Mouse (Mus musculus) common myeloid progenitor, adult 5-6 weeks (primary cell): ENCODE measurements around the gene Cdh5. TPM values are rescaled to one million over a fixed set of nuclear protein-coding genes. Genes with fewer than 3 reads are reported as not detected.
A peak's percentile ranks its signal among the peaks of the same experiment; 100 is the strongest.
"Not testable (repeated sequence)": the region's sequence is repeated elsewhere in the genome, so short reads cannot be mapped to it uniquely, and the experiment has no call there.

ENCODE experiments used
- ATAC-seq: replicated peaks from 2 replicates; pipeline ENCODE4 v1.8.0; 2016; ENCODE audit warnings: low read depth, mild to moderate bottlenecking, moderate TSS enrichment, inconsistent platforms; ENCODE audit not compliant: poor library complexity, severe bottlenecking
- total RNA-seq: library from RNA; stranded (forward); fragments of 200-1000, 187-1606 nt; gene quantifications from 2 replicates; pipeline ENCODE4 v1.2.3, GENCODE M21; 2017

The Cdh5 gene
- total RNA-seq: not detected in 2 replicates

DNA sequence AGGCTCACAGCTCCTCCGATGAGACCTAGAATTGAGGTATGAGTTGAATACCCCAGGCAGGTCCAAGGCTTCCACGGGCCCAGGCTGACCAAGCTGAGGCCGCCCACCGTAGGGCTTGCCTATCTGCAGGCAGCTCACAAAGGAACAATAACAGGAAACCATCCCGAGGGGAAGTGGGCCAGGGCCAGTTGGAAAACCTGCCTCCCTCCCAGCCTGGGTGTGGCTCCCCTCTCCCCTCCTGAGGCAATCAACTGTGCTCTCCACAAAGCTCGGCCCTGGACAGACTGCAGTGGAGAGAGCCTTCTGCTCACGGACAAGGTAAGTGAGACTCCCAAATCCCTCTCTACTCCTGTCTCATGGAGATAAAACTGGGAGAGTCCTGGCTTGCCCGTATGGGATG, at the start of gene Cdh5:
Cdh5 (plus strand) TSS at position 211 of the 400 bp plus-strand sequence.
- no peak for ATAC-seq

DNA sequence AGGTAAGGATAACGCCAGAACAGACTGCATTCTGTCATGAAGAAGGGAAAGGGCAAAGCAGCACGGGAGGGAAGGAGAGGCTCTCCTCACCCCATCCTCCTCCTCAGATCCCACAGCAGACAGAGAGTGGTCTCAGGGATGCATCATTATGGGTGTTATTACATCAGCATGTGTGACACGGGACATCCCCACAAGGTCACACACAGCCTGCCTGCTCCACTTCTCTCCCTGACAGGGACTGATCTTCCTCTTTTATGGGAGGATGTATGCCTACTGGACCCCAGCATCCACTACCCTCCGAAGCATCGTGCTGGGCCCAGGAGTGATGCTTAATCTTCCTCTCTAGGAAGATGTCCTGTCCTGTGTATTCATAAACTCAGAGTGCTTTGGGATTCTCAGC, 41.5 kb upstream of the Cdh5 start:
- ATAC-seq: no peak

DNA sequence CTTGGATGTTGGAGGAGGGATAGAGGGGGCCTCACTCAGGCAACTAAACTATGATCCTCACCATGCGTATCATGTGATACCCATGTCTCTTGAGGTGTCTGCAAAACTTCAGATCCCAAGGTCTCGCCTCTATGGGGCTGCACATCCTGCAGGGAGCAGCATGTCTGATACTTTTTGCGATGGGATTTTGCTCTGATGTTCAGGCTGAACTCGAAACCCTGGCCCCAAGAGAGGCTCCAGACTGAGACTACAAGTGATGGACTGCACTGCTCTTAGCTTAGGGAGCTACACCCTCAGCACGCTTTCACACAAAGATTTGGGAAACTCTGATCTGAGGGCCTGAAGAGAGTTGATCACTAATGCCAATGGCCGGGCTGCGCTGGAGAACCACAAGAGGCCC, 41.0 kb upstream of the Cdh5 start:
- no peak for ATAC-seq

DNA sequence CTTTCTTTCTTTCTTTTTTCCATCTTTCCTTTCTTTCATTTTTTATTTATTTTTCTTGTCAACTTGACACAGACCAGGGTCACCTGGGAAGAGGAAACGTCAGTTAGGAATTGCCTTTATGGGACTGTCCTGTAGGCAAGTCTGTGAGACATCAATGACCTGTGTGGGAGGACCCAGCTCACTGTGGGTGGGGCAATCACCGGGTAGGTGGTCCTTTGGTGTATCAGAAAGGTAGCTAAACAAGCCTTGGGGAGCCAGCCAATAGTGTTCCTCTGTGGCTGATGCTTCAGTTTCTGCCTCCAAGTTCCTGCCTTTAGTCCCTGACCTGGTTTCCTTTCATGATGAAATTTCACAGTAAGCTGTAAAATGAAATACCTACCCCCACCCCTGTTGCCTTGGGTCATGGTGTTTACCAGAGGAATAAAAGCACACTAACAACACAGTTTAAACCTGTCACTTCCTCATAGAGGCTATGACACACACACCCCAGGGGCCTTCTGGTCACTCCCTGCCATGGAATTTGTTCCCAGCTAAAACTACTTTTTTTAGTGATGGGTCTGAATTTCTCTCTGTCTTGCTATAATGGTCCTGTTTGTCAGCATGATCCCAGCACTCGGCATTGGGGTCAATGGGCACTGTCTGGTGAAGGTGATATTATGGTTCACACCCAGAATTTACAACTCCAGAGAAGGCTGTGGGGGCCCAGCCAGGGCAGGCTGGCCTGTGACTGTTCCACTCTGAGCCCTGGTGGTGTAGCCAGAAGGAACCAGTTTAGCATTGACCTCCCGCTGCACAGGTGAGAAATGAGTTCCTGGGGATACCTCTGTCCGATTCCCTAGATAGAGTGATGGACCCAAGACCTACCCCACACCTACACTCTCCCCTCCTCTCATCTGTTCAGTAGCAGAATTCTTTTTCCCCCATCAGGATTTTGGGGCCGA, 40.1 kb upstream of the Cdh5 start:
- ATAC-seq: no peak

DNA sequence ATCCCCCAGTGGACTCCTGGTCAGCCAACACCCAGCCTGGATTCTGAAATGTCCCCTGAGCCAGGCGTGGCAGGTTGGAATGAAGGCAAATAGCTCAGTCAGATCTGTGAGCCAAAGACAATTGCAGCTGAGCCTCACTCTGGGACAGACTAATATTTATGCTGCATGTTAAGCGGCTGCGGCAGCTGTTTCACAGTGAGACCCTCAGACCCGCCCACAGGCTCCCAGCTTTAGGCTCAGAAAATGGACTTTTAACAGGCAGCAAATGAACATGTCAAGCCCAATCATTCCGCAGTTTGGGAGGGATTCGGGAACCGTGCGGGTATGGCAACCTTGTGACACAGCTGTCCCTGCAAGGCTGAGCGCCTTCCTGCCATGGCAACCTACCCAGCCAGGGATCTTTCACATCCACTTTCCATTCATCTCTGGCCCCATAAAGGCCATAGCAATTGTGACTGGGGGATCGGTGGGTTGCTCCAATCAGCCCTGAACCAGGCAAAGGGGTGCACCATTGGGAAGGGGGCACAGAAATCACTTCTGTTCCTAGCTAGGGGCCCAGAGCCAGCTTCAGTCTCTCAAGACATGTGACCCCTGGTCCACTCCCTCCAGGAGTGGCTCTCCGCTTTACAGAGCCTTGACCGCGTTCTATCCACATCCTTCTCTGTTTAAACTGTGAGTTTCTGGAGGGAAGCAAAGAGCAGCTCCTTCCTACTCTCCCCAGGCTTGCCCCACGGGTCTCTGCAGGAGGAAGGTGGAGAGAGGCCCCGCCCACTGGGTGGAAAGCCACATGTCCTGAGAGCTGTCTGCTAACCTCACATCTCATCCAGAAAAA, 39.2 kb upstream of the Cdh5 start:
- no peak for ATAC-seq

DNA sequence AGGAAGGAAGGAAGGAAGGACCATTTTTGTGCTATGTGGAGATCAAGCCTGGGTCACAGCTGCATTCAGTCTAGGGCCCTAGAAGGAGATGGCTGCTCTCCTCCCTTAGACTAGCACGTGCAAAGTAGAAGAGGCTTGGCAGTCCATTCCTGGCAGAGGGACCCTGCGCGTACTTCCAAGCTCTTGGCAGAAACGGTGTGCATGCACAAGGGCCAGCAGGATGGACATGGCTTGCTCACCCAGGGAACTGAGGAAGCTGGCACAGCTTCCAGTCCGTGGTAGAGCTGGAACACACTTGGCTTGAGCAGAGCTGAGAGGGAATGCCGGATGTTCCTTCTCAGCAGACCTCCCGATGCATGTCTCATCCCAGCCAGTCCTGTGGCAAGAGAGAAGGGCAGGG, 36.2 kb upstream of the Cdh5 start:
- no peak for ATAC-seq

DNA sequence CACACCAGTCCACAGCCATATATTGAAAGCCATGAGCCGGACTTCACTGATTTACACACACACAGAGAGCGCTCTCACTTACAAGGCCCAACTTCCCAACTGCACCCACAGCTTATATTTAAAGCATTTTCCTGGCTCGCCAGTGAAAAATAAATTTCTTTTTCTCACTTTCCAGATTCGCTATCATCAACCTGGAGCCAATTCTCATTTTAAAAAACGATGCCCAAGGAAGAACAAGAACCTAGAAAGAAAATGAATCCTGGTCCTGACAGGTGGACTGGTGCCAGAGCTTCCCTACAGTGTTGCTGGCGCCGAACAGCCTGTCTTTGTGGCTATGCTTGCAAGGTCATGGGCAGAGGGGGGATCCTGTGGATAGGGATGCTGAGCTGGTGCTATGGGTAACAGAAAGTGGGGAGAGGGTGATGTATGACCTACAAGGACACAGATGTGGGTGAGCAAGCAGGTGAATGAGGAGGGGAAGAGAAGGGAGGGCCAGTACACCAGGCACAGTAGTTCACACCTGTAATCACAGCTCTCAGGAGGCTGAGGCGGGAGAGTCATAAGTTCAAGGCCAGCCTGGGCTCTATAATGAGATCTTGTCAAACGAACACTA, 35.4 kb upstream of the Cdh5 start:
- ATAC-seq: no peak

DNA sequence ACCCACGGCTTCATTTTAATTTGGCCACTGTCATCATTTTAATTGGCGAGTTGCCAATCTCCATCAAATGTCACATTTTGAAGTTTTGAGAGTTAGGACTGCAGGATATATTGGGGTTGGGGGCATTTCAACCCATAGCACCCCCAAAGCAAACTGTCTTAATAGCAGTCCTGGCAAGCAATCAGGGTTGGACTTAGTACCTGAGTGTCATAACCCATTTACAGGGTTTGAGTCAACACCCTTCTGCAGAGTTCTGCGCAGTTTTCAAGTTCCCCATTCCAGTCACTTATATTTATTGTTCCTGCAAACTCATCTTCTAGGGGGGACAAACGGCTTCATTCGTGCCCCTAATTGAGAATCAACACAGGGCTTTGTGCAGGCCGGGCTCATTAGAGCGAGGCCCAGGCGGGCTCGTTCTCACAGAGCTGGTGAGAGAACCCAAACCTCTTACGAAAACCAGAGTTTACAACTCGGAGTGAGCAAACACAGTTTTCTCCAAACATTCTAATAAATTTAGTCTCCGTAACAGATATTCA, 34.0 kb upstream of the Cdh5 start:
- ATAC-seq: no peak

DNA sequence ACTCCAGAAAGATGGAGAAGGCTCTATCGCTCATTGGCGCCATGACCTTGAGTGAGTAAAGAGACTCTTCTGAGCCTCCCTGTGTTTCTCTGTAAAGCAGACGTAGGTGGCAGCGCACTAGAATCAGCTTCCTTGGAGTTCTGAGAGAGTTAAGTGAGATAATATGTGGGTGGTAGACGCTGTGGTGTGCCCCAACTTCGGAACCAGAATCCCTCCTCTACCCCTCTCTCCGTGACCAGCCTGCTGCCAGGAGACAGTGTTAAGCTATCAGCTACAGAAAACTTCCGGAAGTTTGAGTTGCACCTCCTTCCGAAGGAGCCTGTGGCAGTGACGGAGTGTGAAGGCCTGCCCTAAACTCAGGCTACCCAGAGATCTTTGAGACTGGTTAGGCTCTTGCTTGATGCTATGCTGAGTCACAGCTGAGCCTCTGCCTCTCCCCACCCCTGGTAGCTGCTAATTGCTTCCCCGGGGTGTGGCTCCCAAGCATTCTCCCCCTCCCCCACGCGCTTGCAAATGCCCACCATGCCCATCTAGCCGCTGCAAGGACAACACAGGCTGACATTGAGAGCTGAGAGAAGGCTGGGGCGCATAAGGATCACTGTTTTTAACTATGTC, 32.9 kb upstream of the Cdh5 start:
- ATAC-seq: no peak

DNA sequence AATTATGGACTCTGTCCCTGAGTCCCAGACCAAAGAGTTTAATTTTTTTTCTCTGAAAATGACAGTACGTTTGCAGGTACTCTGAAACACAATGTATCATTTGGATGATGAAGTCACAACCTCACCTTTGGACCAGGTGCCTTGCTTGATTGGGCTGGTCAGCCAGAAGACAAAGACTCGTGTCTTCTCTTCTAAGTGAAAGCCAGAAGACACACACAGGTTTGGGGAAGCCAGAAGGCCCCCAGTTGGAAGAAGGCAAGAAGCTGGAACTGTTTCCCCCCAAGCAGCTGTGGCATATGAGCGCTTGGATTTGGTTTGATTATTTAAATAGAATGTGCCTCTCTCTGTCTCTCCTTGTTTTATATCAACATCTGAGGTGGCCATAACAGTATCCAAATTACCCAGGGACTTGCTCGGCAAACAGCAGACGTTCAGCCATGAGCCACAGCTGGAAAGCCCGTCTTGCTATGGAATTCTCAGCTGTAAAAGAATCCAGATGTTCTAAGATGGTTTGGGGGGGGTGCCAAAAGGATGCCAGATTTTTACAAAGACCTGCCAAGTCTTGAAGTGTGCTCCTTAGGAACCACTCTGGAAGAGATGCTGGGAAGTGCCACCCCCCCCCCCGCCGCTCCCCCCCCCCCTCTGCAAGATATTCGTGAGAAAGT, 31.1 kb upstream of the Cdh5 start:
- not testable (repeated sequence) for ATAC-seq

DNA sequence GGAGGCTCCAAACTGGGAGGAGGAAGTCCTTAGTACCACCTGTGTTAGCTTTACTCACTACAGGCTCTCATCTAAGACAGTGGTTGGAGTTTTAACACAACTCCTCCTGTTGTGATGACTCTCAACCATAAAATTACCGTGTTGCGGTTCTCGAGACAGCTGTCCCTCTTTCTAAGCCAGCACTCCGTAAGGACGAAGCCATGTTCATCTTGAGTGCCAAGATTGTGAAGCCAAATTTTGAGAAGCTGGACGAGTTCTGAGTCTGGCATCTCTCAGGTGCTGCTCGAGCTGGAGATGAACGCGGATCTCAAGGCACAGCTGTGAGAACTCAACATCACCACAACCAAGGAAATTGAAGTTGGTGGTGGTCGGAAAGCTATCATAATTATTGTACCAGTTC, 30.5 kb upstream of the Cdh5 start:
- ATAC-seq: no peak

DNA sequence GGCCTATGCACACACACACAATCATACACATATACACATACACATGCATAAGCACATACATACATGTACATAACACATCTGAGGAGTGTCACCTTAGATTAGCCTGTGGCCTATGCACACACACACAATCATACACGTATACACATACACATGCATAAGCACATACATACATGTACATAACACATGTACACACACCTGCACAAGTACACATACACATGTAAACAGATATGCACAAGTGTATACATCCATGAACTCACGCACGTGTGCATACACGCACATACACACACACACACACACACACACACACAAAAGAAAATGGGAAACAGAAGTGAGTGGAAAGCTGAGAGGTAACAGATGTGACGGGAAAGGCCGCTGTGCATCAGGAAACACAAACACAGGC, 26.3 kb upstream of the Cdh5 start:
- no peak for ATAC-seq

DNA sequence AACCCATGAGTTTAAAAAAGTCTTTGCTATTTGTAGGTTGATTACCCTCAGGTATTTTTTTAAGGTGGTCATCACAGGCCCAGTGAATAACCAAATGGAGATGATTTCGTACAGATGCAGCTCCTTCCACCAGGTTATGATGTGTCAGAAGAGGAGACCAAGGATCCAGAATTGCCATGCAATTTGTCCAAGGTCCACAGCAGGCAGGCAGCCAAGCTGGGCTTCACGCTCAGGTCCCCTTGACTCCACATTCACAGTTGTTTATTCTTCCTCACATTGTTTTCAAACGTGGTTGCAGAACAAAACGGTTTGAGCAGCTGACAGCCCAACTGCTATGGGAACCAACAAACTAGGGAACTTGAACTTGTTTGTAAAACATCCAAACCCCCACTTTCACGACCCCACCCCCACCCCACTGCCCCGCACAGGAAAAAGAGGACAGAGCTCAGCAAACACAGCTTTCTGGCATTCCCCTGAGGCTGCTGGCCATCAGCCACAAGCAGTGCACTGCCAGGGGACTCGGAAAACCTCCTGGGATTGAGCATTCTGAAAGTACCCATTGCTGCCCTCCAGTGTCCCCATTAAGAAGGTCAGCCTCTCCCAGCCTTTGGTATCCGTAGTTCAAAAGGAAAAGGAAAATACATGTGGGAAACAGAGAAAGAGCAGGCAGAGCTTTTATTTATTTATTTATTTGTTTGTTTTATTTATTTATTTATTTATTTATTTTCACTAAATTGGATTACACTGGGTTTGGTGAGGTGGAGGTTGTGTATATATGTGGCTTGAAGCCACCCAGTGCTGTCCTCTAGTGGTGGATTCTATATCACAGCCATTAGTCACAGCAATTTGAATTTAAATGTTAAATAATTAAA, 24.6 kb upstream of the Cdh5 start:
- peak; percentile 54 for ATAC-seq

DNA sequence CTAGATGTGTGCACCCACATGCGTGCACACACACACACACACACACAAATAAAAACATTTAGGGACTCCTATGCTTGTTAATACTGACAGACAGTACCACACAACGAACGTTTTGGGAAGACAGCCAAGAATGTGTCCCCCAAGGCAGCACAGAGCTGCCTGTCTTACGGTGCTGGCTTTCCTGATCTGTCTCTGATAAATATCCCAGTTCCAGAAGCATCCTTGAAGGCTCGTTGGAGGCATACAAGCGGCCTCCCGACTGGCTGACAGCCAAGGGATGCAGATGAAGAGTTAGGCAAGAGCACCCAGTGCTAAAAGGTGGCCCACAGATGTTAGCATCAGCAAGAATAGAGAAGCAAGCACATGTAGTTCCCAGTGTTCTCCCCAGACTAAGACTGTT, 23.3 kb upstream of the Cdh5 start:
- ATAC-seq: no peak

DNA sequence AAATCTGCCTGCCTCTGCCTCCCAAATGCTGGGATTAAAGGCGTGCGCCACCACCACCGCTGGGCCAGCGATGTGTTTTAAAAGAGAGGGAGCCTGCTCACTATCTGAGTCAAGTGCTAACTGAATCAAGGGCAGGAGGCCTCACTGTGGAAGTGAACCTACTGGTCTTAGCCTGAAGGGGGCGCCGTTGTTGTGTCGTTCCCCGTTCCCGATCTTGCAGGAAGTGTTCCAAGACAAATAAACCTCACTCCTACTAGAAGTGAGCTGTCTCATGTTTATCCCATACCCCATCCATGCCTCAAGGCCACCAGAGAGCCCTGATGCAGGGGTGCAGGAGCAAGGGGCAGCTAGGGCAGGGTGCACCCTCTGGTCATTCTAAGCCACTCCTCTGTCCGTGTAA, 16.1 kb upstream of the Cdh5 start:
- no peak for ATAC-seq

DNA sequence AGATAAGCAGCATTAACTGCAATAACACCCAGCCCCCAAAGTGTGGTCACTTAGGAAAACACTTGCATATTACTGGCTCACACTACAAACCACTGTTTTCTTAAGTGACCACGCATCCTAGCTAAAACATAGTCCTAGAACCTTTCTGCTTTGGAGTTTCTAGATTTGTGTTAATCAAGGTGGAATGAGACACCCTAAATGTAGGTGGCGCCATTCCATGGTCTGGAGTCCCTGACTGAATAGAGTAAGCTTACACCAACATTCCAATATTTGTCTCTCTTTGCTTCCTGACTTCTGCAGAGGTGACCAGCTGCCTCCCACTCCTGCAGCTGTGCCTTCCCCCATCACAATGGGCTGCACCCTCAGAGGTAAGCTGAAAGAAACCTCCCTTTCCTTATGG, 14.8 kb upstream of the Cdh5 start:
- ATAC-seq: 0 out of 2 replicates have a peak, but pooled peaks have one; percentile 27

DNA sequence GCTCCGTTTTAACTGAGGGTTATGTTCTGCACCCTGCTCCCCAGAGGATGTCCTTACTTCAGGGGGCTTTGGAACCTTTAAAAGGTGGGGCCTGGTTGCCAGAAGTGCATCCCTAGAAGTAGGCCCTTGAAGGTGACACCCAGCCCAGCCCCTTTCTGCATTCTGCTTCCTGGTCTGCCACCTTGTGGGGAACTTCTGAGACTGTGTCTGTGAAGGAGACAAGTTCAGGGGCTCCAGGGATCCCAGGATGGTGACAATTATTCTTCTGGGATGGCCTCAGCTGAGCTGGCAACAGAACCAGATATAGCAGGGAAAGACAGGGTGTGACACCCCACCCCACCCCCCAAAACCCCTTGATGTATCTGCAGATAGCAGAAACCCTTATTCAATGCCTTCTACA, 14.3 kb upstream of the Cdh5 start:
- ATAC-seq: no peak

DNA sequence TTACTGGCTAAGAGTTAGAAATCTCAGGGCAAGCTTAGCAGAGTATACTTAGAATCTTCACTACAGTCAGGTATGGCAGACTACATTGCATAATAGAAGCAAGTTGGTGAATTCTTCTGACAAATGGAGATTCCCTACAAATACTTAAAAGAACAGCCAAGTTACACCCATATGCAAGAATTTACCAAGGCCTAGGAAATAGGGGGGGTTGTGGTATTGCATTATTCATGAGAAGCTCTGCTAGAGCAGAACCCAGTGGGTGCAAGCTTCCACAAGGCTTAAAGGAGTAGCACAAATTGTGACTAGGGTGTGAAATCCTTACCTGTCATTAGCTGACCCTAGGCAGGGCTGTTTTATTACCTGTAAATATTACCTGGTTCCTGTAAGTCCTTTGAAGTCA, 13.5 kb upstream of the Cdh5 start:
- ATAC-seq: not testable (repeated sequence)

DNA sequence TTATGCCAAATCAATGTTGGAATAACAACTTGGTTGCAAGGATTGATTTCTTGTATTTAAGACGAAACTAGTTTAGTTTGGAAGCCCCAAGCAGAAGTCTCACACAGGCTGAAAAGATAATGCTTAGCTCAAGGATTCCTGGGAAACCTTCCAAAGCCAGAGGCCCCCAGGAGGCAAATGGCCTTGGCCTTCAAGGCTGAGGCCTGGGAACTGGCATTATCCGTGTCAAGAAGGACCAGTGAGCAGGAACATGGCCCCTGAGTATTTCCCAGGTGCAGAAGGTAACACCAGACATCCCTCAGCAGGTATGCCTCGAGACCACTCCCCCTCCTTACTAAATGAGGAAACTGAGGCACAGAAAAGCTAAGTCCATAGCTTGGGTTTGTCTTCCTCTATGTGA, 12.5 kb upstream of the Cdh5 start:
- no peak for ATAC-seq
